Mouse (Mus musculus) embryonic fibroblast, embryonic 13.5 days (primary cell): ENCODE measurements around the gene Imp3.

Experiments
- CTCF ChIP-seq: IDR thresholded peaks from 2 replicates; pipeline ENCODE4 v1.5.1; 2011; ENCODE audit warnings: mild to moderate bottlenecking, control low read depth, low read length, moderate library complexity, borderline replicate concordance; ENCODE audit not compliant: insufficient read depth
- POLR2A ChIP-seq: IDR thresholded peaks from 2 replicates; pipeline ENCODE4 v1.6.1; 2011; ENCODE audit warnings: low read depth, mild to moderate bottlenecking, control low read depth, low read length, moderate library complexity

DNA sequence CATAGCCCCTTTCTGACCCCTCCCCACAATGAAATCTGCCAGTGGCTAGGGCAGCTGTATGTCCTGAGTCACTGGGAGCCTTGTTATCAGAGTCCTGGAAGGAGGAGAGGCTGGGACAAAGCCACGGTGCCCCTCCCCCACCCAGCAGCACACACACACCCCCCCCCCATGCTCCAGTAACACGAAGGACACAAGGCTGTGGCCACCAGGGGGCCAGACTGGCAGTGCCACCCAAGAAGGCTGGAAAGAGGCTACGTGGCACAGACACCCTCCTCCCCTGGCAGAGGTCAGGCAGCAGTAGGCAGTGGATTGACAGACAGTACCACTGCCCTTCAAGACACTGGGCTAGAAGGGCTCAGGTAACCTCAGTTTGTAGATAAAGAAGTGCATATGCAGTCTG is 43.3 kb upstream of the Imp3 start:
- TF ChIP-seq CTCF (no peak; the same call in 1 of the 2 replicates), POLR2A (no peak)
